Mouse (Mus musculus): ENCODE results near the gene Bnip3.
A peak's percentile ranks its signal among the peaks of the same experiment; 100 is the strongest.

Bnip3 gene

DNA sequence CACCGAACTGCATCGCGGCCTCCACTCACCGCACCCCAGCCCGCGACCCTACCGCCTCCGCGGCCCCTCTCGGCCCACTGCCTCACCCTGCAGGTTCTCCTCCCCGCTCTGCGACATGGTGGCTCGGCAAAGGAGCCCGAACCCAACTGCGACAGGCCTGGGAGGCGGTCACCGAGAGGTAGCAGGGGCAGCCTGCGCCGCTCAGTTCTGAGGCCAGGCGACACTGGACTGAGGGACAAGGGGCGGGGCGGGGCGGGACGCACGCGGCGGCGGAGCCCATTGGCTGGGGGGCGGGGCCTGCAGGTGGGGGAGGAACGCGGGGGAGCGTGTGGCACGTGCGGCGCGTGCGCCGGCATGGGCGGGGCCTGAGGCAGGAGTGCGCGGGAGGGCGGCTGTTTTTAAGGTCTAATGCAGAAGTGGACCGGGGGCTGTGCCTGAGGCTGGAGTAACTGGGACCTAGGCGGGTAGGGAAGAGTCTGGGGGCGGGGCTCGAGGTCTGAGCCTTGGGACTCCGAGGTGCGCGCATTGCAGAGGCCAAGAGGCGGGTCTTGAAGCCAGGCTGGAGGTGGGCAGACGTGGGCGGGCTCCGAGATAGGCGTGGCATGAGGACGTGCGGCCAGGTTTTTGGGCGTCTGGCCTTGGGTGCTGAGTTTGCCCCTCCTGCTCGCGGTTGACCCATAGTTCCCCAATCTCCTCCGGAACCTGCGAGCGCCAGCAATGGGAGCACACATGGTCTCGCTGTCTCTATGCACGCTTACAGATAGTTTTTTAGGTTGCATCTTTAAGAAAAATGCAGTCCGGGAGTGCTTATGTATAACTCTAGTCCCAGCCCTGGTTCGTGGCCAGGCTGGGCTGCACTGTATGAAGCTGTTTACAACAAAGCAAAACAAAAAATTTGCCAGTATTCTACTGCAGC lies at the start of gene Bnip3:
Gene Bnip3 (minus strand): TSS at position 243 of the 916 bp plus-strand sequence.
- peak; percentile 87 for DNase-seq (ENCODE audit: low read depth, low spot score)

- no peak for DNase-seq (ENCODE audit: low read depth, low spot score)
Measured at GRCm38 (mm10) chr7:138957106-138957505, 47.8 kb upstream of the Bnip3 start.

DNA sequence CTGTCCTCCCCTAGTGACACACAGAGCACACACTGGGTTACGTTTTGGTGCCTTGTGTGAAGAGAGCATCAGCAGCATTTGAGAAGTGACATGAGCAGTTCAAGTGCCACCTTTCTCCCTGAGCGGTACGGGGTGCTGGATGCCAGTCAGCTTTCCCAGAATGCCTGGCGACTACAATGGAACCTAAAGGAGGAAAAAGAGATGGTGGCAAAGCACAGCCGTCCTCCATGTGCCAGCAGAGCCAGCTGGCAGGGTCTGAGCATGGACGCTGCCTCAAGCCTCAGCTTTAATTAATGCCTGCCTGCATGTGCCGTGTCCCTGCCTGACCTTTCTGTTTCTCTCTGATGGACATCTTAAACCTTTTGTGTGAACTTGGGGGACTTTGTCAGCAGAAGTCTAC lies 46.5 kb upstream of the Bnip3 start:
- no peak for DNase-seq (ENCODE audit: low read depth, low spot score)

GRCm38 (mm10) chr7:138948309-138948708 lies 39.0 kb upstream of the Bnip3 start:
- no peak for DNase-seq (ENCODE audit: low read depth, low spot score)

DNA sequence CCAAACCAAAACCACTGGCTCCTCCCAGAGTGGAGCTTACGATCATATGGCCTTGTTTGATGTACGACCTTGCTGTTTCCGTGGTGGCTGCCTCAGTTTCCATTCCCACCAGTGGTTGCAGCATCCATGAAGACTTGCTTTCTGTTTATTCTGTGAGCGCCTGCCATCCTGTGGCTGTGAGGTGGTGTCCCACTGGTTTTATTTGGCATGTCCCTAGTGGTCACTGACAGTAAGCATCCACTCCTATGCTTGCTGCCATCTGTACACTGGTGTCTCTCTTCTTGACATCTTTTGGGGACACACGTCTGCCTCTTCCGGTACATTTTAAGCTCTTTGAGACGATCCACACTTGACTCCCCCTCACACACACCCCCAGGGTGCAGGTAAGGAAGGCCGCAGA lies 38.4 kb upstream of the Bnip3 start:
- no peak for DNase-seq (ENCODE audit: low read depth, low spot score)

DNA sequence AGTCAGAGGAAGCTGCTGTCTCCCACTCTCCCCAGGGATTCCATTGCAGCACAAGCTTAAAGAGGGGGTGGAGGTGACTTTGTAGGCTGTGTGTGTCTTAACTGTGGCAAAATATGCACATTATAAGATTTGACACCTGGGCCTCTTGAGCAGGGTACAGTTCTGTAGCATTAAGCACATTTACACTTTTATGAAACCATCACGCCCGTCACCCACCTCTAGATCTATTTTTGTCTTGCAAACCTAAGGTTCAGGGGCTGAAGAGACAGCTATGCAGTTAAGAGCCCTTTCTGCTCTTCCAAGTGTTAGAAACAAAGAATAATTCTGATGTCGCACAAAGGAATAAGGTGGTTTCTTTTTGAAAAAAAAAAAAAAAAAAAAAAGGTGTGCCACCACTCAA lies 36.3 kb upstream of the Bnip3 start:
- no peak for DNase-seq (ENCODE audit: low read depth, low spot score)

DNA sequence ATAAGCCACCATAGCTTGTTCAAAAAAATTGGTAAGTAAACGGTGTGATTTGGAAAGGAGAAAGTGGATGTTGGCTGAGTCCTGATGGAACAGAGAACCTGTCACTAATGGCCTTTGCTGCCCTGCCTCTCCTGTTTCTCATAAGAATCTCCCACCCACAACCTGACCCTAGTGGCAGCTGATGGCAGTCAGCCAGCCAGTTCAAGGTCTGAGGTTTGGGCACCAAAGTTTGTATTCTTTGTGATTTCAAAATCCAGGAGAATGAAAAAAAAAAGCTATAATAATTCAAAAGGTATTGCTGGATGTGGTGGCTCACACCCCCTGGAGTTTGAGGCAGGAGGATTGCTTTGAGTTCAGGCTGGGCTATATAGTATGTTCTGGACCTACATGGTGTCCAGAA lies 33.0 kb upstream of the Bnip3 start:
- no peak for DNase-seq (ENCODE audit: low read depth, low spot score)

GRCm38 (mm10) chr7:138941571-138941970 lies 32.3 kb upstream of the Bnip3 start:
- no peak for DNase-seq (ENCODE audit: low read depth, low spot score)

DNA sequence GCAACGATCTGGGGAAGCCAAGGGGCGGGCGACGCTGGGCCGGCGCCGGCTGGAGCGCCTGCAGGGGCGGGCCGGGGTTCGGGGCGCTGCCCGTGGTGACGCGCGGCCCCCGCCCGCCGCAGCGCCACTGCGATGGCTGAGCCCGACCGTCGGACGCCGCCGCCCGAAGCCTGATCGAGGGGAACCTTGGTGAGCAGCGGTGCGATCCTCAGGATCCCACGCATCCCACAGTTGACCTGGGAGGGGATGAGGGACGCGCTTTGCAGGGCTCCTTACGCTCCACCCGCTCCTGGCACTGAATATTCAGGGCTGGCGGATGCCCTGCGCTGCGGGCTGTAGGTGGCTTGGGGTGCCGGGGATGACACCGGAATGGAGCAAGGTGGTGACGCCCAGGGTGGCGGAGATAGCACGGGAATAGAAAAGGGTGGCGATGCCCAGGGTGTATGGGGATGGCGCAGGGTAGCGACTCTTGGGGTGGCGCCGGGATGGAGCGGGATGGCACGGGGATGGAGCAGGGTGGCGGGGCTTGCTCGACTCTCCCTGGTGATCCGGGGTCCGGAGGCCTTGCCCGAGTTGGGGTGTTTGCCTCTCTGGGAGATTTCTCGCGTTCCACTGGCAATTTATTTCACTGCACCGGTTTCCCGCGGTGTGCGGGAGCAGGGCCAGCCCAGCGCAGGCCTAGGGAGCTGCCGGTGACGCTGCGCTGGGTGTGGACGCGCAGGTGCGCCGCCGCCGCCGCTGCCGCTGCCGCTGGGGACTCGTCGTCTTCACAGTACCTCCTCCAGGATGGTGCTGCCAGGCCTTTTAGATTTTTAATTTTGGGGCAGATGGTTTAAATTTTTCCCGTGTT lies 31.5 kb upstream of the Bnip3 start, which contains the start of gene Jakmip3:
Gene Jakmip3 (plus strand): TSS at position 119 of the 850 bp plus-strand sequence.
- DNase-seq (ENCODE audit: low read depth, low spot score), result no peak

GRCm38 (mm10) chr7:138940256-138940611 lies 30.9 kb upstream of the Bnip3 start:
- DNase-seq (ENCODE audit: low read depth, low spot score), result no peak

- no peak for DNase-seq (ENCODE audit: low read depth, low spot score)
Measured at GRCm38 (mm10) chr7:138938991-138939390, 29.7 kb upstream of the Bnip3 start.

- no peak for DNase-seq (ENCODE audit: low read depth, low spot score)
Measured at GRCm38 (mm10) chr7:138934523-138934922, 25.2 kb upstream of the Bnip3 start.

DNA sequence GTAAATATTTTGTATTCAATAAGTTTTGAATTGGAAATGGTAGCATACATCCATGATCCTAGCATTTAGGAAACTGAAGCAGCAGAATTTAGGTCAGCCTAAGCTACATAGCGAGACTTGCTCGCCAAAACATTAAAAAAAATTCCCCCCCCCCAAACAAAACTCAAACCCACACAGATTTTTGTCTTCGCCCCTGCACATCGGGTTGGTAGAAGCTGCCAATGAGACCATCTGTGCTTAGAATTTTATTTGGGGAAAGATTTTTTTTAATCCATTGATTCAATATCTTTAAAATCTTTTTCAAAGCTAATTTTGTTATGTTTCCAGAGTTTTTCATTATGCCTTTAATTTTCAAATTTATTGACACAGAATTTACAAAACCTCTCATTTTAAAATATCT lies 19.1 kb upstream of the Bnip3 start:
- no peak for DNase-seq (ENCODE audit: low read depth, low spot score)

GRCm38 (mm10) chr7:138923756-138924425 lies 14.6 kb upstream of the Bnip3 start:
- no peak for DNase-seq (ENCODE audit: low read depth, low spot score)

DNA sequence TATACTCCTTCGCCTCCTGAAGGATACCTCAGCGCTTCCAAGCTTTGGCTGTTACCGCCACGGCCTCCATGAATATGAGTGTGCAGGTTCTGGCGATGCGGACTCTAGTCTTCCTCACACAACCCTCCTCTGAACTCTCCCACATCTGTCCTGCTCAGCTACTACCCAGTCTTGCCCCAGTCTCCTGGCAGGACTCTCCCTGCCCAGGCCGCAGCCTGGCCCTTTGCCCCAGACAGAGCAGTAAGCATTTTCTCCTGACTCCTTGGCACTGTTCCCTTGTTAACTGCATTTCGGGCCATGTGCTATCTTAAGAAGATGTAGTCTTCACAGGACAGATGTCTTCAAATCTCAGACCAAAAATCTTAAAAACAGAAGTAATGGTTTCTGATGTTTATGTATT lies 12.3 kb upstream of the Bnip3 start:
- DNase-seq (ENCODE audit: low read depth, low spot score), result no peak

- DNase-seq (ENCODE audit: low read depth, low spot score), result no peak
Measured at GRCm38 (mm10) chr7:138919156-138919944, 10.0 kb upstream of the Bnip3 start.

GRCm38 (mm10) chr7:138913616-138914015 lies 4.3 kb upstream of the Bnip3 start:
- no peak for DNase-seq (ENCODE audit: low read depth, low spot score)

GRCm38 (mm10) chr7:138910193-138910562 lies 859 bp upstream of the Bnip3 start:
- DNase-seq (ENCODE audit: low read depth, low spot score), result no peak

DNA sequence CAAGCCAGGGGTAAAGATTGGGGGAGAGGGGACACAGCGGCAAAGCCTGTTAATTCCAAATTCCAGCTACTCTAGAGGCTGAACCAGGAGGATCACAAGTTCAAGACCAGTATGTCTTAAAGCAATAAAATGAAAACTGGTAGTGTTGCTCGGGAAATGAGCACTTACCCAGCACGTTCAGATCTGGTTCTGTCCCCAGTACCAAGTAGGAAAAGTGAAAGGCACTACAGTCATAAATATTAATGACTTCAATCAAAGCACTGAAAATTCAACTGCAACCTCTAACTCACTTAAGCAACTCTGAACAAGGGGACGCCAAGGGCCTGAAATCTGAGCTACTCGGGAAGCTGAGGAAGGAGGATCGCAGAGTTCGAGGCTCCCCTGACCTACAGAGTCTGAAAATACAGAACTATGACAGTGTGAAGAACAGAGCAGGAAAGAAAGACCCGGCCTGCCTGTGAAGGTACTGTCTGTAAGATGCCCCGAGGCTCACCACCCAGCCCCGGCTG lies 497 bp downstream of the Bnip3 start:
- DNase-seq (ENCODE audit: low read depth, low spot score), result peak; percentile 11

GRCm38 (mm10) chr7:138907976-138908375 lies 1.3 kb downstream of the Bnip3 start:
- no peak for DNase-seq (ENCODE audit: low read depth, low spot score)

- peak; percentile 27 for DNase-seq (ENCODE audit: low read depth, low spot score)
Measured at GRCm38 (mm10) chr7:138907043-138907442, 2.3 kb downstream of the Bnip3 start.

All from embryo, embryonic 11.5 days (tissue).